Mouse (Mus musculus) bone marrow, adult 2 months (tissue): Measurements from ENCODE around the gene Tanc2.

Source experiments
- CTCF ChIP-seq: fragments of 200-500 bp; IDR thresholded peaks from 2 replicates; pipeline ENCODE4 v1.5.1; 2011; ENCODE audit warnings: low read length, control low read depth; ENCODE audit not compliant: control insufficient read depth, insufficient read depth
- POLR2A ChIP-seq: fragments of 200-500 bp; IDR thresholded peaks from 2 replicates; pipeline ENCODE4 v1.6.1; 2011; ENCODE audit warnings: low read depth, mild to moderate bottlenecking, control low read depth, low read length, borderline replicate concordance; ENCODE audit not compliant: control insufficient read depth

DNA sequence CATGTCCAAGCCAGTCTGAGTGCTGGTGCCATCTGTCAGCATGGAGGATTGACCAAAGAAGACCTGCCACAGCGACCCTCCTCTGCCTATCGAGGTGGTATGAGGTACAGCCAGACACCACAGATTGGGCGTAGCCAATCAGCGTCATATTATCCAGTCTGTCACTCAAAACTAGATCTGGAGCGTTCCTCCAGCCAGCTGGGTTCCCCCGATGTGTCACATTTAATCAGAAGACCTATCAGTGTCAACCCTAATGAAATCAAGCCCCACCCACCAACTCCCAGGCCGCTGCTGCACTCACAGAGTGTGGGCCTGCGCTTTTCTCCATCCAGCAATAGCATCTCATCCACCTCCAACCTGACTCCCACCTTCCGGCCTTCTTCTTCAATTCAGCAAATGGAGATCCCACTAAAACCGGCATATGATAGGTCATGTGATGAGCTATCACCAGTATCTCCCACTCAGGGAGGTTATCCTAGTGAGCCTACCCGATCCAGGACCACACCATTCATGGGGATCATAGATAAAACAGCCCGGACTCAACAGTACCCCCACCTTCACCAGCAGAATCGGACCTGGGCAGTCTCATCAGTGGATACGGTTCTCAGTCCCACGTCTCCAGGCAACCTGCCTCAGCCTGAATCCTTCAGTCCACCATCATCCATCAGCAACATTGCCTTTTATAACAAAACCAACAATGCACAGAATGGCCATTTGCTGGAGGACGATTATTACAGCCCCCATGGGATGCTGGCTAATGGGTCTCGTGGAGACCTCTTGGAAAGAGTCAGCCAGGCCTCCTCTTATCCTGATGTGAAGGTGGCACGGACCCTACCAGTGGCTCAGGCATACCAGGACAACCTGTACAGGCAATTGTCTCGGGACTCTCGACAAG lies 333.2 kb downstream of the Tanc2 start:
- TF ChIP-seq CTCF (no peak), POLR2A (no peak)
